Mouse (Mus musculus): ENCODE data around the gene Fbxo21. TPM values are rescaled to one million over a fixed set of nuclear protein-coding genes. Genes with fewer than 3 reads are reported as not detected.

The Fbxo21 gene
- total RNA-seq, 2 experiments from 2014 or later: 11.8 to 13.3 TPM

DNA sequence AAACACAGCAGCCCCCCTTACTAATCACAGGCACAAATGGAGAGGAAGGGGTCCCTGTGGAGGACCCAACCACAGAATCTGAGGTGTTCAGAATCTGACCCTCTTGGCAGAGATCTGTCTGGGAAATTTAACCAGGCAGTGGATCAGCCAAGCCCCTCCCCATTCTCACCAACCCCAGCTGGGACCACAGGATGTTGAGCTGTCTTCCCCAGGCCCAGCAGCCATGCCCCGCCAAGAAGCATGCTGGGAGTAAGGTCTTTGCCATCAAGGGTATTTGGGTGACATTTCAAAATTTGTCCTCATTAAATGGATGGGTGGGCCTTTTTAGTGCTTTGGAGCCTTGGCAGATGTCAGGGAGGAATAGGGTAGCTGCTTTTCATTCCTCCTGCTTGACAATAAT is 22.1 kb upstream of the Fbxo21 start:
- Histone ChIP-seq H3K4me3 (no peak overlapping the region), H3K27ac (no peak overlapping the region)
- no peak for TF ChIP-seq CTCF (IDR thresholded peaks at IDR 0.05)
- intact Hi-C loops (cut with DNase I): no loop called here
- no peak for DNase-seq

DNA sequence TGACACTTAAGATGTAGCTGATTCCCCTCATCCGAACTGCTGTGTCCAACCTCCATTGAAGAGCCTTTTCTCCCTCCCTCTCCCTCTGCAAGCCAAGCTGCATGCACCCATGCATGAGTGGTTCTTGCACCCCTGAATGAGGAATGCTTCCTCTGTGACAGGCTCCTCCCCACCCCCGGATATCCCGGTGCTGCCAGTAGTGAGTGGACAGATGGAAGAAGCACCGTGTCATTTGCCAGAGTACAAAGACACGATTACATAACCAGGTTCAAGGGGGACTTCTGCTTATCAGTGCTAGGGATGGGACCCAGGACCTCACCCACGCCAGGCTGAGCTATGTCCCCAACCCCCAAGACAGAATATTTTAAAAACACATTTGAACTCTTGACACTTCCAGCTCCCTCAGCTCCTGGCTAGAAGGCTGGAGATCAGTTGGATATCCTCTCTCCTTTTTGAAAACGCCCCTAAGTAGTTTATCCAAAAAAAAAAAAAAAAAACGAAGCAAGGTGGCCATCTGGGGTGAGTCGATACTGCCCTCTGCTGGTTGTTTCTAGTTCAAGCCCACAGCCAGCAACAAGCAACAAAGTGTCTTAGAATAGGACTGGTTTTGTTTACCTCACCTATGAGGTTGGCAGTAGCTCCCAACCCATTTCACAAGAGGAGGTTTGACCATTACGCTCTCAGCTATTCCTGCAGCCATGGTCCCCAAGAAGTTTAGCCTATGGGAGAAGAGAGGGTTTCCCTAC is 20.7 kb upstream of the Fbxo21 start:
- intact Hi-C loops (cut with DNase I): loop anchor here (5.0 kb wide), 1 partner anchor 46 kb away; no protein-coding TSS in a partner anchor
- Histone ChIP-seq H3K27ac (no peak overlapping the region), H3K4me3 (no peak overlapping the region)
- DNase-seq: peak; percentile 43
- peak; percentile 70 for TF ChIP-seq CTCF (IDR thresholded peaks at IDR 0.05)

DNA sequence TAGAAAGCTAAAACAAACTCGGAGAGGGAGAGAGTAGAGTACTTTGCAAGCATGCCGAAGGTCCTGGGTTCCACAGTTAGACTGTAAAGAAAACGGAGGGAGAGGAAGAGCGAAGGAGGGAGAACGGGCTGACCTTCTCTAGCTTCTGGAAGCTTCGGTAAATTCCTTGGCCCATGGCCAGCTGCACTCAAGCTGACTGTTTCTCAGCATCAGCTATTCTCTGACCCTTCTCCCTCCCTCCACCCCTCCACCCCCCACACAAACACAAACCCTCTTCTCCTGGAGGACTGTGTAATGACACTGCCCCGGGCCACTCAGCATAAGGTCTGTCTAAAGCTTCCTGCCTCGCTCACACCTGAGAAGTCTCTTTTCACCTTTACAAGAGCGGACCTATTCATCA is 11.8 kb upstream of the Fbxo21 start:
- no peak for DNase-seq
- intact Hi-C loops (cut with DNase I): no loop called here
- Histone ChIP-seq H3K27ac (no peak overlapping the region), H3K4me3 (no peak overlapping the region)
- TF ChIP-seq CTCF (IDR thresholded peaks at IDR 0.05): no peak

DNA sequence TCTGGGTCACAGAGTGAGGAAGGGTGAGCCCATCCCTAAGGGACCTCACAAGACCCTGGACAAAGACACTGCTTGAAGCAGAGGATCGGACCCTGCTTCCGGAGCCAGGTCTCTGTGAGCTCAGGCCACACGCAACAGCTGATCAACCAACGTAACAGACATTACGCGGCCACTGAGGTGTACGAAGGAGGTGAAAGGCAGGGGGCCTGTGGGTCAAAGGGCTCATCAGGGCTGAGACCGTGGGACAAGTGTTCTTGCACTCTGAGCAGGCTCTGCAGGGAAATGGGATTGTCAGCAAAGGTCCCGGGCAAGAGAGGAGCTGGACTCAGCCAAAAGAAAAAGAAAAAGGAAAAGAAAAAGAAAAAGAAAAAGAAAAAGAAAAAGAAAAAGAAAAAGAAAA is 9.6 kb upstream of the Fbxo21 start:
- intact Hi-C loops (cut with DNase I): no loop called here
- no peak overlapping the region for H3K27ac ChIP-seq
- TF ChIP-seq CTCF (IDR thresholded peaks at IDR 0.05): no peak

DNA sequence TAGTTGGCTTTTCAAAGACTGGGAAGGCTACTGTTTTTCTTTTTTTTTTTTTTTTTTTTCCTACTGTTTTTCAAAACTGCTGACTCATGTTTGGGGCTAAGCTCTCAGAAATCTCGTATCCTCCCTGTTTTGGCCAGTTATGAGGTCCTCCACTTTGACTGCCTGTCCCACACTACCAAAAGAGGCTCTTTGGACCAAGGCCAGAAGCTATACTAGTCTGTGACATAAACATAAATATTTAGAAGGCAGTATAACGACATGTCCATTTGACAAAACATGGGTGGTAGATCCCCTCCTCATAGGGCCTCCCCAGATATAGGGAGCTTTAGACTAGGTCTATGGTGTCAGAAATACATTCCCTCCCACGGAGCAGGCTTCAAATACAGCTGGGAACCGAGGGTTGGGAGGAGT is 8.9 kb upstream of the Fbxo21 start:
- intact Hi-C loops (cut with DNase I): no loop called here
- Histone ChIP-seq H3K4me3 (no peak overlapping the region), H3K27ac (no peak overlapping the region)
- no peak for TF ChIP-seq CTCF (IDR thresholded peaks at IDR 0.05)
- DNase-seq: no peak

More for the DNA sequence above, 9.6 kb upstream of the Fbxo21 start:
- DNase-seq: no peak
- no peak overlapping the region for H3K4me3 ChIP-seq

DNA sequence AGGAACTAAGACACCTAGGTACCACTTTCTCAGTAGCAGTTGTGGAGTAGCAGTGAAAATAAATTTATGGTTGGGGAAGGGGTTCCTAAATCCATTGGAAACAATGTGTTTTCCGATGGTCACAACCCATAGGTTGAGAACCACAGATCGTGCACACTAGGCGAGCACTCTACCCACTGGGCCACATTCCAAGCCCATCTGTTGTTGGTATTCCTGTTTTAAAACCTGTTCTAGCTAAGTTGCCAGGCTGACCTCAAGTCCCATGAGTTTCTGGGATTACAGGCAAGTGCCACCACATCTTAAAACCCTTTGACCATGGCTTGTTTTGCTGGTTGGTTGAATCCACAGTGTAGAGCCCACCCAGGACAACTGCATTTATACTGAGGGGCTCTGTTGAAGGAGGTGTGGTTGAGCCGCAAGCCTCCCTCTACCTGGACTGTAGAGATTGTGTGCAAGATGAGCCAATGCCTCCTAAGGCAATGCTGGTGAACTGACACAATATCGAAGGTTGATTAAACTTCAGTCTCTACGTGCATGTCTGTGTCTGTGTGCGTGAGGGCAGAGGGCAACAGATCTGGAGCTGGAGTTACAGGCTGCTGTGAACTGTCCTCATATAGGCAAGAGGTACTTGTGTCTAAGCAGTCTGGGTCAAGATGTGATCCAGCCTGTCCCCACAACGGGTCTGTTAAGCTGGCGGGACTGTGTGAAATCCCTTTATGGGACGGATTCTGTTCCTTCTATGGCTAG is 6.7 kb upstream of the Fbxo21 start:
- Histone ChIP-seq H3K4me3 (no peak overlapping the region), H3K27ac (no peak overlapping the region)
- intact Hi-C loops (cut with DNase I): no loop called here
- no peak for TF ChIP-seq CTCF (IDR thresholded peaks at IDR 0.05)
- no peak for DNase-seq

DNA sequence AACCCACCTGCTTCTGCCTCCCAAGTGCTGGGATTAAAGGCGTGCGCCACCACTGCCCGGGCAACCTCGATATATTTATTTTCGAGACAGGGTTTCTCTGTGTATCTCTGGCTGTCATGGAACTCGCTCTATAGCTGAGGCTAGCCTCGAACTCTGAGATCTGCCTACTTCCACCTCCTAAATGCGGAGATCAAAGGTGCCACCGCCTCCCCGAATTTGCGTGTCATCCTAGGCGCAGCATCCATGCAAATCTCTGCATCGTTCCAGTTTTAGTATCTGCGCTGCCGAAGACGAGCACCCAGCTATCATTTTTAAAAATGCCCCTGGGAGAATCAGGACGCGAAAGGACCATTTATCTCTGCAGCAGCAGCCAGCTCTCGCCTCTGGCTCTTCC is 270 bp upstream of the Fbxo21 start:
- Histone ChIP-seq H3K4me3 (peak overlapping the region; percentile 85), H3K27ac (peak overlapping the region; percentile 88; the same call in 1 of the 2 replicates)
- intact Hi-C loops (cut with DNase I): no loop called here
- TF ChIP-seq CTCF (IDR thresholded peaks at IDR 0.05): no peak
- no peak for DNase-seq

DNA sequence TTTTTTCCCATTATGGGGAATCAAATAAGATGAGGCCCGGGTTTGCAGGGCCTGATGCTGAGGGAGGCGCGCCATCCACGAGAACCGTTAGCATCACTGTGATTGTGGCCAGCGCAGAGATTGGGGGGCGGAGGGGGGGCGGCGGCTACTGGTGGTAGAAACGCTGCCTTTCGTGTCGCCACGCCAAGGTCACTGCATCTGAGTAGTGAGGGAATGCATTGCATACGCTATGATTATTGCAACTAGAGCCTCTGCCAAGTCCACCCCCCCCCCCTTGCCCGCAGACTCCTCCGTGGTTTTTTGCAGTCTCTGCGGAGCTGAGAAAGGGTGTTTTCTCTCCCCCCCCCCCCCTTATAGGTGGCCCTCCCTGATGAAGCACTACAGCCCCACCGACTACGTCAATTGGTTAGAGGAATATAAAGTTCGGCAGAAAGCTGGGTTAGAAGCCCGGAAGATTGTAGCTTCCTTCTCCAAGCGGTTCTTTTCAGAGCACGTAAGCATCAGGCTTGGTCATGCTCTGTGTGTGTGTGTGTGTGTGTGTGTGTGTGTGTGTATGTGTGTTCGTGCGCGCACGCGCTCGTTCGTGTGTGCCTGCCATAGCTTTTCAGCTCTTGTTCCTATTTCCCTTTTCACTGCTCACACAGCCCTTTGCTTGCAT is 1.1 kb downstream of the Fbxo21 start:
- intact Hi-C loops (cut with DNase I): no loop called here
- peak overlapping the region; percentile 88 for H3K27ac ChIP-seq
- peak overlapping the region; percentile 85 for H3K4me3 ChIP-seq
- DNase-seq: no peak
- TF ChIP-seq CTCF (IDR thresholded peaks at IDR 0.05): no peak

DNA sequence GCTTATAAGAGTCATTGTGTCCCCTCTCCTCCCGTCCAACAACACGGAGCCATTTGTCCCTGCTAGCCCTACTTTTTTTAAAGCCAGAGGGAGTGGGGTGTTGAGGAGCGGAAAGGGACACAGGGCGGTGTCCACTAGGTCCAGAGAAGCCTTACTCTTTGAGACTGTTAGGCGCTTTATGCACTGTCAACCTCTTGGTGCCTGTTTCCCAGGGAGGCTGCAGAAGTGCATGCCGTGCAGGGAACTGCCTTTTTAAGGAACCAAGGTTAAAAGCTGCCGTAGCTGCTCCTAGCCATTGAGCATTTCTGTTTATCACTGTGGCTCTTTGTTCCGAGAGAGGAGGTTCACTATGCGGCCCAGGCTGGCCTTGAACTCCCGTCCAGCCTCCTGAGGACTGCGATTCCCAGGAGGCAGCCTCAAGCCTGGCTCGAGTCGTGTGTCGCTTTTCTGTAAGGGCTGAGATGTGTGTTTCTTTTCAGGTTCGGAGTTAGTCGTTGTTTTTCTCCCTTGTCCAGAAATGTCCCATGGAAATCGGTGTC is 1.7 kb downstream of the Fbxo21 start:
- intact Hi-C loops (cut with DNase I): no loop called here
- no peak for DNase-seq
- no peak for TF ChIP-seq CTCF (IDR thresholded peaks at IDR 0.05)
- Histone ChIP-seq H3K4me3 (peak overlapping the region; percentile 85), H3K27ac (no peak overlapping the region)

DNA sequence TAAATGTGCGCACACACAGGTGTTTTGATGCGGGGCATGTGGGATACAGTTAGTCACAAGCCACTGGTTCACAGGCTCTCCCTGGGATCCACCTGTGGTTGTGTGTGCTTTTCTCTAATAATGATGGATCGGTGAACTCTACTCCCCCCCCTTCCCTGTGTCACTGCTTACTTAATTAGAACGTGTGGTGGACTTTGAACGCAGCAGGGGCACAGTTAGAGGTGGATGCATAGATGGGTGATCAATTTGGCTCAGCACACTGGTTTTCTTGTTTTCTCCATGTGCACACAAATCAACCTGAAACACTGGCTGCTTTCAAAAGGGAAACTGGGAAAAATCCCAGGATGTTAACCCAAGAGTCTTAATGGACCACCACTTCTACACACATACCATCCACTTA is 2.6 kb downstream of the Fbxo21 start:
- no peak overlapping the region for H3K4me3 ChIP-seq
- H3K27ac ChIP-seq: no peak overlapping the region
- TF ChIP-seq CTCF (IDR thresholded peaks at IDR 0.05): no peak
- intact Hi-C loops (cut with DNase I): no loop called here
- DNase-seq: no peak

DNA sequence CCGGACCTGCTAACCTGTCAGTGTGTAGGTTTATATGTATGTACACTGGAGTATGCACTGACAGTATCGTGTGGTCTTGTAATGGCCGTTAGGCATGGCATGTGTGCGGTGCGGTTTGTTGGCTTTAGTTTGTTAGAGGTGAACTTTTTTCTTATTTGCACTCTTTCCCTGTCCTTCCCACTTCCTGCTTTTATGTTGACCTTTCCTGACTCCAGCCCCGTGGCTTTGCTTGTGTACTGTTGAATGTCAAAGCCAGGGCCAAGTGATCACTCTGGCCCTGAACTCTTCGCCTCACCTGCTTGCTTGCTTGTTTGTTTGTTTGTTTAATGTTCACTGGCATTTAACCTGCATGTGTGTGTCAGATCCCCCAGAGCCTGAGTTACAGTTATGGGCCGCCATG is 4.4 kb downstream of the Fbxo21 start:
- TF ChIP-seq CTCF (IDR thresholded peaks at IDR 0.05): no peak
- intact Hi-C loops (cut with DNase I): no loop called here
- Histone ChIP-seq H3K4me3 (no peak overlapping the region), H3K27ac (no peak overlapping the region)
- no peak for DNase-seq

DNA sequence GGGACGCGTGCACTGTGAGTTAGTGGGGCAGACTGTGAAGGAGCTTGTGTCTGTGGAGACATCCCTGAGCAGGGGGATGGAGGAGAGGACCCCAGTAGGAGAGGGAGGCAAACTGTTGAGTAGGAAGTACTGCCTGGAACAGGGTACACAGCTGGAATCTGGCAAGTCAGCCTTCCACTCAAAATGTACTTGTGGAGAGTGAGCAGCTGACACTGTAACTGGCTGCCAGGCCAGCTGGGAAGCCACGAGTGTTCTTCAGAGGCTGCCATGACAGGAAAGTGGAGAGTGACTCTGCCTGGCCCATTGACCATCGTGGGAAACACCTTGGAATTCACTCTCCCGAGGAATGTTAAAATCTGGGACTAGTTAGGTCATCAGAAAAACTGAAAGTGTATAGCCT is 5.4 kb downstream of the Fbxo21 start:
- Histone ChIP-seq H3K4me3 (no peak overlapping the region), H3K27ac (no peak overlapping the region)
- no peak for TF ChIP-seq CTCF (IDR thresholded peaks at IDR 0.05)
- no peak for DNase-seq
- intact Hi-C loops (cut with DNase I): no loop called here

DNA sequence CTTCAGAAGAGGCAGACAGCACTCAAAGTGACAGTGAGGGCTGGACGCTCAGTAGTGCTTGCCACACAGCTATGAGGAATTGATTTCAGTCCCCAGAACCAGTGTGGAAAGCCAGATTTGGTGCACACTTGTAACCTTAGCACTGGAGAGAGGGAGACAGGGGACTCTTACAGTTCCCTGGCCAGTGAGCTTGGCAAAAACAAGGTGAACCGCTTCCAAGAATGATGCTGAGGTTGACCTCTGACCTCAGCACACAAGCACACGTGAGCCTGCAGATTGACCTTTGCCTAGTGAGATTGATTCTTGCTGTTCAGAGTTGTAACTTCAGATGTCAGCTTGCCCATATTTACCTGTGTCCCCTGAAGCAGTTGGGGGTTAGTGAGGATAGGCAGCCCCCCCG is 9.8 kb downstream of the Fbxo21 start:
- no peak overlapping the region for H3K4me3 ChIP-seq

More for the DNA sequence above, 9.8 kb downstream of the Fbxo21 start:
- peak overlapping the region; percentile 40; the same call in 1 of the 2 replicates for H3K27ac ChIP-seq
- peak; percentile 43 for DNase-seq
- no peak for TF ChIP-seq CTCF (IDR thresholded peaks at IDR 0.05)
- intact Hi-C loops (cut with DNase I): no loop called here

Data from gastrocnemius, adult 2 months (tissue).